Mouse (Mus musculus) megakaryocyte, embryonic 14.5 days (primary cell): ENCODE measurements around the gene Gm17482.

Source experiments
- FLI1 ChIP-seq: IDR thresholded peaks from 2 replicates; pipeline ENCODE4 v1.6.1; 2012; ENCODE audit warnings: low read length, inconsistent platforms, mixed read lengths
- GATA1 ChIP-seq: IDR thresholded peaks from 3 replicates; pipeline ENCODE4 v1.6.1; 2012; ENCODE audit warnings: mixed read lengths, low read length, inconsistent platforms, borderline replicate concordance

GRCm38 (mm10) chr6:115230557-115230956 lies 3.4 kb downstream of the Gm17482 start:
- TF ChIP-seq GATA1, result no peak
- TF ChIP-seq FLI1, result no peak
